Mouse (Mus musculus): Measurements from ENCODE around the gene Tmub2. TPM values are rescaled to one million over a fixed set of nuclear protein-coding genes. Genes with fewer than 3 reads are reported as not detected.

Gene Tmub2
- polyA plus RNA-seq (2015; fragmentation: Nextera tagmentation; extraction: Ambion mirVana): 30.3 and 31.3 TPM in 2 replicates

- peak within 1 kb of the TSS; percentile 90 for H3K9ac ChIP-seq (ENCODE audit: low read length)
- peak; percentile 91 for ATAC-seq (ENCODE audit: low FRiP score, low TSS enrichment)
- under 1% methylated on average over 32 of the region's 32 CpGs for WGBS
These were observed at the start of gene Tmub2 for GRCm38 (mm10) chr11:102284501-102285094. Gene Tmub2 (plus strand): TSS chr11:102284931.

GRCm38 (mm10) chr11:102236022-102236421 is 48.7 kb upstream of the Tmub2 start:
- Histone ChIP-seq H3K4me1 (replicated peaks; ENCODE audit: control insufficient read depth, insufficient read depth) (no peaks in the 10 kb centered on the region), H3K27ac (replicated peaks) (no peak overlapping the region), H3K4me2 (replicated peaks; ENCODE audit: low read depth) (no peak overlapping the region), H3K36me3 (ENCODE audit: control insufficient read depth, insufficient read depth, low read length) (no peaks in the 10 kb centered on the region), H3K9ac (ENCODE audit: low read length) (no peak overlapping the region), H3K4me3 (ENCODE audit: low read depth, low read length) (no peak overlapping the region), H3K9me3 (ENCODE audit: control insufficient read depth, low read length) (no peaks in the 10 kb centered on the region), H3K27me3 (ENCODE audit: control insufficient read depth, insufficient read depth, low read length) (no peaks in the 10 kb centered on the region)
- no peak for DNase-seq (ENCODE audit: low spot score)
- WGBS: 42% methylated on average over 2 of the region's 2 CpGs
- ATAC-seq (ENCODE audit: low FRiP score, low TSS enrichment): no peak
- no peak for TF ChIP-seq EP300 (optimal IDR thresholded peaks at IDR 0.05)
- no peak for TF ChIP-seq CTCF (IDR thresholded peaks at IDR 0.05; ENCODE audit: low read depth)

More at GRCm38 (mm10) chr11:102284501-102285094, at the start of gene Tmub2:
- H3K4me1 ChIP-seq (replicated peaks; ENCODE audit: control insufficient read depth, insufficient read depth): no peaks in the 10 kb centered on the region
- peak; percentile 98 for DNase-seq (ENCODE audit: low spot score)
- H3K4me2 ChIP-seq (replicated peaks; ENCODE audit: low read depth): peak within 1 kb of the TSS; percentile 79
- H3K27me3 ChIP-seq (ENCODE audit: control insufficient read depth, insufficient read depth, low read length): no peaks in the 10 kb centered on the region
- H3K36me3 ChIP-seq (ENCODE audit: control insufficient read depth, insufficient read depth, low read length): peaks cover 7% of the 10 kb centered on the region
- TF ChIP-seq CTCF (IDR thresholded peaks at IDR 0.05; ENCODE audit: low read depth) (peak; percentile 17), EP300 (optimal IDR thresholded peaks at IDR 0.05) (no peak)
- peak within 1 kb of the TSS; percentile 71 for H3K4me3 ChIP-seq (ENCODE audit: low read depth, low read length)
- H3K9me3 ChIP-seq (ENCODE audit: control insufficient read depth, low read length): no peaks in the 10 kb centered on the region
- H3K27ac ChIP-seq (replicated peaks): peak within 1 kb of the TSS; percentile 90

GRCm38 (mm10) chr11:102240636-102241035 is 44.1 kb upstream of the Tmub2 start:
- Histone ChIP-seq H3K4me2 (replicated peaks; ENCODE audit: low read depth) (no peak overlapping the region), H3K36me3 (ENCODE audit: control insufficient read depth, insufficient read depth, low read length) (no peaks in the 10 kb centered on the region), H3K27ac (replicated peaks) (no peak overlapping the region), H3K9ac (ENCODE audit: low read length) (no peak overlapping the region), H3K27me3 (ENCODE audit: control insufficient read depth, insufficient read depth, low read length) (no peaks in the 10 kb centered on the region), H3K4me1 (replicated peaks; ENCODE audit: control insufficient read depth, insufficient read depth) (peaks cover 3% of the 10 kb centered on the region; the same call in 1 of the 2 replicates), H3K4me3 (ENCODE audit: low read depth, low read length) (no peak overlapping the region), H3K9me3 (ENCODE audit: control insufficient read depth, low read length) (no peaks in the 10 kb centered on the region)
- 80% methylated on average over 6 of the region's 6 CpGs for WGBS
- DNase-seq (ENCODE audit: low spot score): no peak
- no peak for TF ChIP-seq CTCF (IDR thresholded peaks at IDR 0.05; ENCODE audit: low read depth)
- no peak for TF ChIP-seq EP300 (optimal IDR thresholded peaks at IDR 0.05)
- ATAC-seq (ENCODE audit: low FRiP score, low TSS enrichment): no peak

- DNase-seq (ENCODE audit: low spot score) (no peak), ATAC-seq (ENCODE audit: low FRiP score, low TSS enrichment) (no peak)
- H3K4me1 ChIP-seq (replicated peaks; ENCODE audit: control insufficient read depth, insufficient read depth): peaks cover 3% of the 10 kb centered on the region; the same call in 1 of the 2 replicates
- no peak for TF ChIP-seq CTCF (IDR thresholded peaks at IDR 0.05; ENCODE audit: low read depth)
- TF ChIP-seq EP300 (optimal IDR thresholded peaks at IDR 0.05): no peak
- 75% methylated on average over 5 of the region's 5 CpGs for WGBS
- no peak overlapping the region for H3K4me2 ChIP-seq (replicated peaks; ENCODE audit: low read depth)
- H3K9me3 ChIP-seq (ENCODE audit: control insufficient read depth, low read length): no peaks in the 10 kb centered on the region
- H3K9ac ChIP-seq (ENCODE audit: low read length): no peak overlapping the region
- no peaks in the 10 kb centered on the region for H3K27me3 ChIP-seq (ENCODE audit: control insufficient read depth, insufficient read depth, low read length)
- no peak overlapping the region for H3K4me3 ChIP-seq (ENCODE audit: low read depth, low read length)
- no peaks in the 10 kb centered on the region for H3K36me3 ChIP-seq (ENCODE audit: control insufficient read depth, insufficient read depth, low read length)
- no peak overlapping the region for H3K27ac ChIP-seq (replicated peaks)
These were observed 43.5 kb upstream of the Tmub2 start for GRCm38 (mm10) chr11:102241246-102241645.

- H3K27ac ChIP-seq (replicated peaks): no peak overlapping the region
- 61% methylated on average over 5 of the region's 5 CpGs for WGBS
- H3K36me3 ChIP-seq (ENCODE audit: control insufficient read depth, insufficient read depth, low read length): no peaks in the 10 kb centered on the region
- TF ChIP-seq CTCF (IDR thresholded peaks at IDR 0.05; ENCODE audit: low read depth): peak; percentile 46
- TF ChIP-seq EP300 (optimal IDR thresholded peaks at IDR 0.05): no peak
- DNase-seq (ENCODE audit: low spot score): no peak
- H3K4me3 ChIP-seq (ENCODE audit: low read depth, low read length): no peak overlapping the region
- no peak overlapping the region for H3K4me2 ChIP-seq (replicated peaks; ENCODE audit: low read depth)
- no peaks in the 10 kb centered on the region for H3K9me3 ChIP-seq (ENCODE audit: control insufficient read depth, low read length)
- H3K27me3 ChIP-seq (ENCODE audit: control insufficient read depth, insufficient read depth, low read length): no peaks in the 10 kb centered on the region
- no peak for ATAC-seq (ENCODE audit: low FRiP score, low TSS enrichment)
- H3K4me1 ChIP-seq (replicated peaks; ENCODE audit: control insufficient read depth, insufficient read depth): peaks cover 3% of the 10 kb centered on the region; the same call in 1 of the 2 replicates
- no peak overlapping the region for H3K9ac ChIP-seq (ENCODE audit: low read length)
These were observed 42.9 kb upstream of the Tmub2 start for GRCm38 (mm10) chr11:102241874-102242273.

- Histone ChIP-seq H3K9ac (ENCODE audit: low read length) (peak overlapping the region; percentile 53), H3K27ac (replicated peaks) (peak overlapping the region; percentile 74), H3K4me1 (replicated peaks; ENCODE audit: control insufficient read depth, insufficient read depth) (peaks cover 3% of the 10 kb centered on the region; the same call in 1 of the 2 replicates), H3K4me2 (replicated peaks; ENCODE audit: low read depth) (peak overlapping the region; percentile 69), H3K9me3 (ENCODE audit: control insufficient read depth, low read length) (no peaks in the 10 kb centered on the region), H3K36me3 (ENCODE audit: control insufficient read depth, insufficient read depth, low read length) (no peaks in the 10 kb centered on the region), H3K27me3 (ENCODE audit: control insufficient read depth, insufficient read depth, low read length) (no peaks in the 10 kb centered on the region), H3K4me3 (ENCODE audit: low read depth, low read length) (peak overlapping the region; percentile 29)
- no peak for TF ChIP-seq EP300 (optimal IDR thresholded peaks at IDR 0.05)
- TF ChIP-seq CTCF (IDR thresholded peaks at IDR 0.05; ENCODE audit: low read depth): peak; percentile 35; the same call in 1 of the 2 replicates
- DNase-seq (ENCODE audit: low spot score) (peak; percentile 78), ATAC-seq (ENCODE audit: low FRiP score, low TSS enrichment) (peak; percentile 89)
- WGBS: under 1% methylated on average over 32 of the region's 32 CpGs
These were observed 39.7 kb upstream of the Tmub2 start for GRCm38 (mm10) chr11:102244926-102245449.

Data from stomach, postnatal 0 days (tissue).